Mouse (Mus musculus) liver, postnatal 0 days (tissue): ENCODE measurements at regions not wholly inside any gene's neighbourhood (a gene's known extent, or its start where the extent isn't known, plus 50 kb on each side); places are given as distances from the start of the nearest gene placed in this dataset.

ENCODE experiments used
- CTCF ChIP-seq: sonication (generic); IDR thresholded peaks from 2 replicates; pipeline ENCODE4 v1.5.1; 2016; ENCODE audit warnings: antibody characterized with exemption, low read depth
- EP300 ChIP-seq: IDR thresholded peaks from 2 replicates; pipeline ENCODE4 v1.6.1; 2016; ENCODE audit warnings: antibody characterized with exemption, low read depth, mild to moderate bottlenecking

- TF ChIP-seq CTCF (no peak), EP300 (no peak)
Observed at GRCm38 (mm10) chr2:159755541-159756011, 578.4 kb downstream of the Gm826 start.
